Mouse (Mus musculus) heart, embryonic 11.5 days (tissue): ENCODE measurements at regions not wholly inside any gene's neighbourhood (a gene's known extent, or its start where the extent isn't known, plus 50 kb on each side); places are given as distances from the start of the nearest gene placed in this dataset.

ENCODE experiments used
- ATAC-seq: fragments of 200-750 bp; cut with Nextera tagmentation; replicated peaks from 2 replicates; pipeline ENCODE4 v1.8.0; 2017; ENCODE audit warnings: moderate library complexity; ENCODE audit not compliant: insufficient number of reproducible peaks, low FRiP score, low TSS enrichment
- H3K27ac ChIP-seq: fragments of 300-500 bp; sonication (generic); 2 replicates; pipeline ENCODE4 v1.5.1; 2014; ENCODE audit warnings: mild to moderate bottlenecking, low read depth, low read length
- H3K27me3 ChIP-seq: fragments of 300-500 bp; sonication (generic); 2 replicates; pipeline ENCODE4 v1.6.1; 2014; ENCODE audit warnings: mild to moderate bottlenecking, low read length, mixed read lengths; ENCODE audit not compliant: control insufficient read depth, insufficient read depth
- H3K36me3 ChIP-seq: fragments of 300-500 bp; sonication (generic); 2 replicates; pipeline ENCODE4 v1.6.1; 2014; ENCODE audit warnings: mild to moderate bottlenecking, low read length, moderate library complexity, mixed read lengths; ENCODE audit not compliant: control insufficient read depth, insufficient read depth
- H3K4me1 ChIP-seq: fragments of 300-500 bp; sonication (generic); 2 replicates; pipeline ENCODE4 v1.6.1; 2014; ENCODE audit warnings: low read length; ENCODE audit not compliant: control insufficient read depth, insufficient read depth
- H3K4me2 ChIP-seq: fragments of 300-500 bp; sonication (generic); 2 replicates; pipeline ENCODE4 v1.6.1; 2014; ENCODE audit warnings: mild to moderate bottlenecking, moderate library complexity
- H3K4me3 ChIP-seq: fragments of 300-500 bp; sonication (generic); 2 replicates; pipeline ENCODE4 v1.5.1; 2014; ENCODE audit warnings: low read depth, low read length
- H3K9ac ChIP-seq: fragments of 300-500 bp; sonication (generic); 2 replicates; pipeline ENCODE4 v1.6.1; 2014; ENCODE audit warnings: mild to moderate bottlenecking, low read depth, low read length, moderate library complexity
- H3K9me3 ChIP-seq: fragments of 300-500 bp; sonication (generic); replicated peaks from 2 replicates; pipeline ENCODE4 v1.6.1; 2016; ENCODE audit warnings: low read length; ENCODE audit not compliant: control insufficient read depth
- WGBS: fragments of 180-500 bp; shearing (Covaris S2); extraction: QIAGEN DNeasy Blood & Tissue Kit; methylation state at CpG from one replicate; pipeline ENCODE4 v1.1.7; 2014; ENCODE audit not compliant: insufficient replicate concordance; 5-methylcytosine and 5-hydroxymethylcytosine counted together

DNA sequence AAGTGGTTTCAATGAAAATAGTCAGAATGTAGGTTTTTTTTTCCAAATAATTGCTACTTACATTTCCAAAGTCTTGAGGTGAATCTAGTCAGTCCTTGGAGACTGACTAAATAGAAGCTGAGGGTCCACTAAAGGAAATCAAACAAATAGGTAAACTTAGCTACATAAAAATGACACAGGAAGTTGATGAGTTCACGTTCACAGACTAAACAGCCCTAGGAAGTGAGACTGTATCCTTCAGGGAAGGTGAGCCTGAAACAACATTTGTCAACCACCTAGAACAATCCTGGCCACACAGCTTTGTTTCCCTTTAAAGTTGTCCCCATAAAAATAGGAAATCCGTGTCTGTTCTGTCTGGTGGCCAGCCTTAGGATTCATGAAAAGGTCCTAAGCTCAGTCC lies 140.0 kb downstream of the Tmsb4x start:
- H3K4me1 ChIP-seq: no peaks in the 10 kb centered on the region
- H3K36me3 ChIP-seq: no peaks in the 10 kb centered on the region
- 62% methylated on average over 2 of the region's 2 CpGs for WGBS
- no peaks in the 10 kb centered on the region for H3K27me3 ChIP-seq
- H3K4me3 ChIP-seq: no peak overlapping the region
- H3K4me2 ChIP-seq: no peak overlapping the region
- no peaks in the 10 kb centered on the region for H3K9me3 ChIP-seq
- H3K9ac ChIP-seq: no peak overlapping the region
- no peak overlapping the region for H3K27ac ChIP-seq
- no peak for ATAC-seq

- H3K36me3 ChIP-seq: no peaks in the 10 kb centered on the region
- ATAC-seq: no peak
- H3K27ac ChIP-seq: no peak overlapping the region
- H3K9me3 ChIP-seq: no peaks in the 10 kb centered on the region
- WGBS: 87% methylated on average over 3 of the region's 3 CpGs
- H3K4me2 ChIP-seq: no peak overlapping the region
- H3K27me3 ChIP-seq: no peaks in the 10 kb centered on the region
- H3K4me1 ChIP-seq: no peaks in the 10 kb centered on the region
- H3K9ac ChIP-seq: no peak overlapping the region
- no peak overlapping the region for H3K4me3 ChIP-seq
These were observed 141.2 kb downstream of the Tmsb4x start for GRCm38 (mm10) chrX:167067918-167068317.

- no peaks in the 10 kb centered on the region for H3K4me1 ChIP-seq
- H3K27ac ChIP-seq: no peak overlapping the region
- no peaks in the 10 kb centered on the region; the same call in 1 of the 2 replicates for H3K27me3 ChIP-seq
- no peak for ATAC-seq
- H3K36me3 ChIP-seq: no peaks in the 10 kb centered on the region
- no peak overlapping the region for H3K4me3 ChIP-seq
- H3K4me2 ChIP-seq: no peak overlapping the region
- no peaks in the 10 kb centered on the region for H3K9me3 ChIP-seq
- H3K9ac ChIP-seq: no peak overlapping the region
- WGBS: 36% methylated on average over 4 of the region's 4 CpGs
These were observed 145.2 kb downstream of the Tmsb4x start for GRCm38 (mm10) chrX:167063881-167064280.

DNA sequence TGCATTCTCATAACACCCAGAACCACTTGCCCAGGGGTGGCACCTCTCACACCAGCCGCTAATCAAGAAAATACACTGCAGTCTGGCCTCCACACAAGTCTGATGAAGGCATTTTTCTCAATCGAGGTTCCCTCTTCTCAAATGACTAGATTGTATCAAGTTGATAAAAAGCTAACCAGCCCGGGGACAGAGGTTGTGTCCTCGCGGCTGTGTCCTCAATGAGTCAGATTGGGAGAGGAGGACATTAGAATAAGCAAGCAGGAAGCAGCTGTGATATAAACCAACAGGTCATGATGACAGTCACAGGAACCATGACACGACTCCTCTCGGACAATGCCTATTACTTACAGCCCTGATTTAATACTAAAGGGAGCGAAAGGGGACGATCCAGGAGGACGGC lies 156.7 kb downstream of the Tmsb4x start:
- H3K4me2 ChIP-seq: no peak overlapping the region
- no peak overlapping the region for H3K27ac ChIP-seq
- H3K4me3 ChIP-seq: no peak overlapping the region
- WGBS: 83% methylated on average over 10 of the region's 10 CpGs
- no peak overlapping the region for H3K9ac ChIP-seq
- H3K4me1 ChIP-seq: no peaks in the 10 kb centered on the region
- no peak for ATAC-seq
- no peaks in the 10 kb centered on the region for H3K36me3 ChIP-seq
- H3K27me3 ChIP-seq: no peaks in the 10 kb centered on the region
- H3K9me3 ChIP-seq: no peaks in the 10 kb centered on the region

GRCm38 (mm10) chrX:167050066-167050465 lies 159.0 kb downstream of the Tmsb4x start:
- H3K4me1 ChIP-seq: no peaks in the 10 kb centered on the region
- WGBS: 83% methylated on average over 4 of the region's 4 CpGs
- H3K27ac ChIP-seq: no peak overlapping the region
- H3K4me2 ChIP-seq: no peak overlapping the region
- H3K4me3 ChIP-seq: no peak overlapping the region
- no peak overlapping the region for H3K9ac ChIP-seq
- no peaks in the 10 kb centered on the region for H3K27me3 ChIP-seq
- no peaks in the 10 kb centered on the region for H3K9me3 ChIP-seq
- no peak for ATAC-seq
- no peaks in the 10 kb centered on the region for H3K36me3 ChIP-seq

- 67% methylated on average over 5 of the region's 5 CpGs for WGBS
- no peaks in the 10 kb centered on the region for H3K27me3 ChIP-seq
- no peak overlapping the region for H3K9ac ChIP-seq
- H3K9me3 ChIP-seq: no peaks in the 10 kb centered on the region
- H3K27ac ChIP-seq: no peak overlapping the region
- no peak overlapping the region for H3K4me3 ChIP-seq
- H3K4me1 ChIP-seq: no peaks in the 10 kb centered on the region
- no peaks in the 10 kb centered on the region for H3K36me3 ChIP-seq
- no peak overlapping the region for H3K4me2 ChIP-seq
- ATAC-seq: no peak
These were observed 159.7 kb downstream of the Tmsb4x start for GRCm38 (mm10) chrX:167049191-167049968.

DNA sequence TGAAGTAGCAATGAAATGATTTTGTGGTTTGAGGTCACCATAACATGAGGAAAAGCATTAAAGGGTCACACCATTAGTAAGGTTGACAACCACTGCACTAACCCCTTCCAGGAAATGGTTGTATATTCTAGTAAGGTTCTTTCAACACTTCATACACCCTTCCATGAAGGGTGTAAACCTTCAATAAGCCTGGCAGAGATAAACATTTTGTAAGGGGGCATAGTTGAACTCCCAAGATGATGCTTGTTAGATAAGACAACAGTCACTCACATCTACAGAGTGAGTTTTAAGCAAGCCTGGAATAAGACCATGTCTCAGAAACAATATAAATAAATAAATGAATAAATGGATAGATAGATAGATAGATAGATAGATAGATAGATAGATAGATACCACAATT lies 171.1 kb downstream of the Tmsb4x start:
- Histone ChIP-seq H3K27ac (no peak overlapping the region), H3K4me1 (no peaks in the 10 kb centered on the region), H3K27me3 (no peaks in the 10 kb centered on the region), H3K4me3 (no peak overlapping the region), H3K9me3 (no peaks in the 10 kb centered on the region), H3K4me2 (no peak overlapping the region), H3K36me3 (no peaks in the 10 kb centered on the region), H3K9ac (no peak overlapping the region)
- no peak for ATAC-seq

GRCm38 (mm10) chrX:167036355-167036754 lies 172.8 kb downstream of the Tmsb4x start:
- H3K4me3 ChIP-seq: no peak overlapping the region
- H3K36me3 ChIP-seq: no peaks in the 10 kb centered on the region
- H3K27ac ChIP-seq: no peak overlapping the region
- H3K9ac ChIP-seq: no peak overlapping the region
- 38% methylated on average over 1 of the region's 1 CpGs for WGBS
- no peak for ATAC-seq
- no peak overlapping the region for H3K4me2 ChIP-seq
- H3K4me1 ChIP-seq: no peaks in the 10 kb centered on the region
- H3K9me3 ChIP-seq: no peaks in the 10 kb centered on the region
- H3K27me3 ChIP-seq: no peaks in the 10 kb centered on the region

- Histone ChIP-seq H3K4me3 (no peak overlapping the region), H3K27me3 (no peaks in the 10 kb centered on the region), H3K9ac (no peak overlapping the region), H3K27ac (no peak overlapping the region), H3K36me3 (no peaks in the 10 kb centered on the region), H3K4me1 (no peaks in the 10 kb centered on the region), H3K4me2 (no peak overlapping the region), H3K9me3 (no peaks in the 10 kb centered on the region)
- no peak for ATAC-seq
These were observed 173.5 kb downstream of the Tmsb4x start for GRCm38 (mm10) chrX:167035639-167036038.
